Mouse (Mus musculus) adrenal gland, postnatal 4 days (tissue): ENCODE measurements around the gene Olfr102. TPM values are rescaled to one million over a fixed set of nuclear protein-coding genes. Genes with fewer than 3 reads are reported as not detected.

Experiments
- DNase-seq, 2 experiments: peaks; one replicate each; pipeline ENCODE4 v3.0.0; 2021 to 2022; ENCODE audit warnings: low spot score in 2 of 2, mixed read lengths in 2 of 2
- long read RNA-seq, 2 experiments: library from polyadenylated mRNA; stranded (forward); transcript quantifications; one replicate each; pipeline ENCODE4 v2.0.0; 2021
- total RNA-seq, 2 experiments: library from RNA; stranded (reverse); gene quantifications; 2 replicates each; pipeline ENCODE4 v1.2.3; 2021

Gene Olfr102
- total RNA-seq: not detected
- long read RNA-seq, experiment 1: 0 reads
- long read RNA-seq, experiment 2: 0 reads

DNA sequence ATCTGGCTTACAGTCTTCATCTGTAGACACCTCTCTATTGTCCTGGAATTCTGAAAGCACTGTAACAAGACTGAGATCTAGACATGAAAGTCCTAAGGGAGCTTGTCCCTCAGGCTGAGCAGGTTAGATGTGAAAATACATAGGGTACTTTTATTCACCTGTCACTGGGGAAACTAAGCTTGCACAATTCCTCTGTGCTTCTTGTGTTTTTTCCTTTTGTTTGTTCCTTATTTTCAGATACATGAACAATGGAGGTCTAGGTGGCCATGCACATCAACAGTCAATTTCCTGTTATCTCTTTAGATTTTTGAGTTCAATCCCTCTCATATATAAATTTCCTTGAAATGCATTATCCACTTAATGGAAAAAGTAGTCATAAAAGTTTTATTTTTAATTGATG lies at the start of gene Olfr102:
Olfr102 (minus strand) TSS at position 101 of the 400 bp plus-strand sequence.
- DNase-seq: no peak

DNA sequence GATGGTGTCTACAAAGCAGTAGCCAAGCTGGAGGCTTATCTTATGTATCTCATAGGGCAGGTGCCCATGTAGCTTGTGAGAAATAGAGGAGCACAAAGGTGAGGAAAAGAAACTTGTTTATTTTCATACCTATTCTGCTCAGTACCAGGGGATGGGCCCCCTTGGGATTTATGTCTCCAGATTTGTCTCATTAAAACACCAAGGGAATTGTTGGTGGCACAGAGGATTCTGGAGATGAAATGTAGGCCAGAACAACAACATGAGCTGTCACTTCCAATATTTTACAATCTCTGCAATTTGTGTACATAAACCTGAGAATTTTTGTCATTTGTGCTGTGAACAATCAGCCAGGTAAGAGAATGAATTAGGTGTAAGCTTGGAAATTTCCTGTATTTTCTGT lies 42.4 kb upstream of the Olfr102 start, which contains the start of gene Olfr104-ps:
Olfr104-ps (plus strand) TSS at position 301 of the 400 bp plus-strand sequence.
- no peak for DNase-seq

DNA sequence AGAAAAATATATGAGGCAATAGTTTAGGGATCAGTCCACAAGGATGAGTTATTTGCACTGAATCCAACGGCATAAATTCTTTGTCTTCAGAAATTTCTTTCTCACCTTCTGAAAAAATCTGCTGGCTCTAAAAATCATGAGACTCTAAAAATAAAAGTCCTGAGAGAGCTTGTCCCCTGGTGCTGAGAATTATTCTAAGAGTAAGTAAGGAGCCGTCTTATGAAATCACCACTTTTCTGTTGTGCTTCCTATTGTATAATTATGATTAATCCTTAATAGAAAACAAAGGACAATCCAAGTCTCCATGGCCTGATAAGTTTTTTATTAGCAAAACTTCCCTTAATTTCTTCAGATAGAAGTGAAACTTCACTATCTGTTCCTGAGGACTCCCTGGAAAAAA lies 22.7 kb upstream of the Olfr102 start, which contains the start of gene Olfr103:
Olfr103 (minus strand) TSS at position 101 of the 400 bp plus-strand sequence.
- no peak for DNase-seq

DNA sequence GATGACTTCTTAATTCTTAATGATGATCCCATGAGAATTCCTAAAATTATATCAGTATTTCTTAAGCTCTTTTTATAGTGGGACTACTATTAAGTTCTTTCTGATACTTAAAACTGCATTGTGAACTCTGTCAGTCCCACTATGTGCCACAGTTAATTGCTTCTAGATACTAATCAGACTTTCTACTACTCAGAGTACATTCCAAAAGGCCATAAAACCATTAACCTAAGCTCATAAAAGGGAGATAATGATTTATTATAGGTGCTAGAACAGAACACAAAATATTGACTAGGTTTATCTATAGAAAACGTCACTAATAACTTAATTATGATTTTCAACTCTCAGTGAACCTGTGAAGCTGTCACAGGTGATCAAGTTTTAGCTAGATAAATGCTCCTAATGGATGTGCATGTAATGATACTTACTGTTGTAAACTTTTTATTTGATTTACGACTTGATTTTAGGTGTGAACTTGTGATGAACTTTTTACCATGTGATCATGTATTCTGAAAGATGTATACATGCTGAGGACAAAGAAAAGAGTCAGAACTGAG lies 6.6 kb downstream of the Olfr102 start:
- DNase-seq: no peak

DNA sequence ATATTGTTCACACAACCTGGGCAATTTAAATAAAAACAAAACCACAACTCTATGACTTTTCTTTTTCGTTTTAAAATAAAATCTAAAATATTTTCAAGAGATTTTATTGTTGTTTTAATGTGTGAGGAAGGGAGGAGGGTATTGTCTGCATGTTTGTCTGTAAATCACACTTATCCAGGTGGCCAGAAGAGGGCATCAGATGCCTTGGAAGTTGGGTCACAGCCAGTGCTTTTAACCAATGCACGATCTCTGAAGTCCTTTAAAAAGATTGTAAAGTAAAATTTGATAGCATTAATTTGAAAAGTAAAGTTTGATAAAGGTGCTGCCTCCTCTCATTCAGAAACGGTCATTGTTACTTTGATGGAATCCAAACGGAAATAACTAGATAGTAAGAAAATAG lies 8.4 kb downstream of the Olfr102 start:
- DNase-seq: no peak

DNA sequence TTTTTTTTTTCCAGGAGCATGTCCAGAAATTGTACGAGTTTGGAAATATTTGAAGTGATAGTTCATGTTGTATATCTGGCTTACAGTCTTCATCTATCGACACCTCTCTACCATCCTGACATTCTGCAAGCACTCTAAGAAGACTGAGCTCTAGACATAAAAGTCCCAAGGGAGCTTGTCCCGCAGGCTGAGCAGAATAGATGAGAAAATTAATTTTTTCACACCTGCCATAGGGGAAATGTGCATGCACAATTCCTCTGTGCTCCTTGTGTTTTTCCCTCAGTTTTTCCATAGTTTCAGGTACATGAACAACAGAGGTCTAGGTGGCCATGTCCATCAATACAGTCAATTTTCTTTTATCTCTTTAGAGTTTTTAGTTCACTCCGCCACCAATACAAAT lies 12.6 kb downstream of the Olfr102 start, which contains the start of gene Olfr101:
Olfr101 (minus strand) TSS at position 101 of the 400 bp plus-strand sequence.
- DNase-seq: no peak

DNA sequence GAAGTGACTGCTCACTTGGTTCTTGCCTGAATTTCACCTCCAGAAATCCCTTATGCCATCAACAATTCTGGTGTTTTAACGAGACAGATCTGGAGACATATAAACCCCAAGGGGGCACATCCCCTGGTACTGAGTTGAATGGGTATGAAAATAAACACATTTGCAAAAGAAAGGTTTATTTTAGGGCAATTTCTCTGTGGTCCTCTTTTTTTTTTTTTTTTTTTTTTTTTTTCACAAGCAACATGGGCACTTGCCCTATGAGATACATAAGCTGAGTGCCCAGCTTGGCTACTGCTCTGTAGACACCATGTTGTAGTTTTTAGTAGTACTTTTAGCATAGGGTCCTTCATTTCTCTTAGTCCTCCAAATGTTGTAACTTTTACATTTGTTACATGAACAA lies 33.5 kb downstream of the Olfr102 start, which contains the start of gene Olfr99:
Olfr99 (minus strand) TSS at position 101 of the 400 bp plus-strand sequence.
- no peak for DNase-seq

GRCm38 (mm10) chr17:37280331-37280730 lies 36.5 kb downstream of the Olfr102 start:
- no peak for DNase-seq

GRCm38 (mm10) chr17:37276573-37276972 lies 40.3 kb downstream of the Olfr102 start:
- no peak for DNase-seq

GRCm38 (mm10) chr17:37275626-37276248 lies 41.1 kb downstream of the Olfr102 start:
- no peak for DNase-seq

DNA sequence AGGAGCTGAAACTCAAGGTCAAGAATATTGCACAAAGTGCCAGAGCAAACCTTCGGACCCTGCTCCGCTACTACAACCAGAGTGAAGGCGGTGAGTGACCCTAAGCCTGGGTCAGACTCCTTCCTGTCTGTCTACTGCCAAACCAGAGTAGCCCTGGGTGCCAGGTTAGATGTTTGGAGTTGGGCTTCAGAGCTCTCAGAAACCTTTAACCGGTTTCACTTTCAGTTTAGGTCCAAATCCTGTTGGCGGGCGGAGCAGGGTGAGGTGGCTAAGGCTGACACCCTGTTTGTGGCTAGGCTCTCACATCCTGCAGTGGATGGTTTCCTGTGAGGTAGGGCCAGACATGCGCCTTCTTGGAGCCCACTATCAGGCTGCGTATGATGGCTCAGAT lies 46.2 kb downstream of the Olfr102 start:
- no peak for DNase-seq

- DNase-seq: peak; percentile 44 to 70
Observed at GRCm38 (mm10) chr17:37270058-37270701, 46.7 kb downstream of the Olfr102 start, which contains the start of gene H2-M3. Gene H2-M3 (plus strand): TSS chr17:37270220.

DNA sequence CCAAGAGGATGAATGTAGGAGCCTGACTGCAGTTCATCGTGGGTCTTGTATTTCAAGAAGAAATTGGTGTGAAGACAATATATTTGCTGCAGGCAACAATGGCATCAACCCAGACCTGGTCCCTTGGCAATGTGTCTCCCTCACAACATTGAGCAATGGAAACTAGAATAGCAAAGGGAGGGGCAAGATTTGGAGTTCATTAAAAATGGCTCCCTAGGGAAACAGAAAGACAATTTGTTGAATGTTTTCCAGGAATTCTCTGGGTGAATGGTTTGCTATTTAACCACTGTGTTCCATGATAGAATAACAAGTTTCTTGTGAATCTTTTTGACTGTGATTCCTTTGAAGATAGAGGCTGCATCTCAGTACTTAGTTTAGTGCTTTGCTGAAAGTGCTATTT lies 53.2 kb downstream of the Olfr102 start, which contains the start of gene Olfr98:
Olfr98 (minus strand) TSS at position 124 of the 400 bp plus-strand sequence.
- no peak for DNase-seq

Other genes starting within 250 kb of the Olfr102 start
- under 1 TPM in 1 of 2 experiments, not detected in 1; 0.14 TPM for gene Olfr90, start 228.6 kb downstream of the Olfr102 start, total RNA-seq
- gene Olfr91, start 218.8 kb downstream of the Olfr102 start, total RNA-seq: not detected
- gene Olfr92, start 197.0 kb downstream of the Olfr102 start, total RNA-seq: not detected
- not detected for gene Olfr93, start 155.6 kb downstream of the Olfr102 start, total RNA-seq
- gene Ubd, start 123.2 kb downstream of the Olfr102 start, total RNA-seq: not detected
- gene Olfr94, start 116.1 kb downstream of the Olfr102 start, total RNA-seq: not detected
- not detected for gene Olfr95, start 103.9 kb downstream of the Olfr102 start, total RNA-seq
- not detected for gene Olfr96, start 96.9 kb downstream of the Olfr102 start, total RNA-seq
- gene Olfr97, start 79.7 kb downstream of the Olfr102 start, total RNA-seq: not detected
- not detected for gene Olfr98, start 53.3 kb downstream of the Olfr102 start, total RNA-seq
- gene H2-M3, start 46.8 kb downstream of the Olfr102 start, total RNA-seq: 1 to 10 TPM; 4.3 to 5.6 TPM
- not detected for gene Olfr99, start 33.6 kb downstream of the Olfr102 start, total RNA-seq
- gene Olfr101, start 12.7 kb downstream of the Olfr102 start, total RNA-seq: not detected
- not detected for gene Olfr103, start 22.6 kb upstream of the Olfr102 start, total RNA-seq
- not detected for gene Olfr104-ps, start 42.5 kb upstream of the Olfr102 start, total RNA-seq
- gene Olfr105-ps, start 62.0 kb upstream of the Olfr102 start, total RNA-seq: not detected
- gene Olfr106-ps, start 73.3 kb upstream of the Olfr102 start, total RNA-seq: not detected
- gene Olfr107, start 82.2 kb upstream of the Olfr102 start, total RNA-seq: not detected
- gene Olfr108, start 128.4 kb upstream of the Olfr102 start, total RNA-seq: not detected
- not detected for gene Olfr109, start 141.9 kb upstream of the Olfr102 start, total RNA-seq
- under 1 TPM in 1 of 2 experiments, not detected in 1; 0.20 TPM for gene H2-M2, start 166.5 kb upstream of the Olfr102 start, total RNA-seq
- gene Olfr110, start 175.4 kb upstream of the Olfr102 start, total RNA-seq: not detected
- not detected for gene Olfr111, start 191.0 kb upstream of the Olfr102 start, total RNA-seq